Mouse (Mus musculus) lung, embryonic 15.5 days (tissue): ENCODE measurements around the gene Dst. TPM values are rescaled to one million over a fixed set of nuclear protein-coding genes. Genes with fewer than 3 reads are reported as not detected.

Experiments
- ATAC-seq: fragments of 200-750 bp; cut with Nextera tagmentation; 2 replicates; pipeline ENCODE4 v1.8.0; 2017; ENCODE audit warnings: moderate number of reproducible peaks, borderline replicate concordance; ENCODE audit not compliant: low FRiP score, low TSS enrichment; ENCODE audit errors: extremely low read depth
- H3K27ac ChIP-seq: fragments of 300-500 bp; sonication (generic); 2 replicates; pipeline ENCODE4 v1.5.1; 2015; ENCODE audit warnings: moderate library complexity, mild to moderate bottlenecking, inconsistent platforms
- H3K27me3 ChIP-seq: fragments of 300-500 bp; sonication (generic); 2 replicates; pipeline ENCODE4 v1.6.1; 2015; ENCODE audit warnings: inconsistent platforms
- H3K36me3 ChIP-seq: fragments of 300-500 bp; sonication (generic); 2 replicates; pipeline ENCODE4 v1.6.1; 2015; ENCODE audit warnings: inconsistent platforms
- H3K4me1 ChIP-seq: fragments of 300-500 bp; sonication (generic); 2 replicates; pipeline ENCODE4 v1.6.1; 2015; ENCODE audit warnings: inconsistent platforms
- H3K4me2 ChIP-seq: fragments of 300-500 bp; sonication (generic); 2 replicates; pipeline ENCODE4 v1.6.1; 2015; ENCODE audit warnings: inconsistent platforms, mild to moderate bottlenecking, moderate library complexity
- H3K4me3 ChIP-seq: fragments of 300-500 bp; sonication (generic); 2 replicates; pipeline ENCODE4 v1.5.1; 2015; ENCODE audit warnings: mild to moderate bottlenecking, inconsistent platforms
- H3K9ac ChIP-seq: fragments of 300-500 bp; sonication (generic); 2 replicates; pipeline ENCODE4 v1.6.1; 2015; ENCODE audit warnings: inconsistent platforms
- H3K9me3 ChIP-seq: fragments of 300-500 bp; sonication (generic); 2 replicates; pipeline ENCODE4 v1.6.1; 2016; ENCODE audit warnings: inconsistent platforms
- WGBS: fragments of 180-500 bp; shearing (Covaris S2); methylation state at CpG from one replicate; pipeline ENCODE4 v1.1.7; 2015; 5-methylcytosine and 5-hydroxymethylcytosine counted together
- polyA plus RNA-seq: library from polyadenylated mRNA; unstranded; fragments of >200 nt; fragmentation: Nextera tagmentation; extraction: Ambion mirVana; gene quantifications from 2 replicates; pipeline ENCODE4 v1.2.1, GENCODE M21; 2015

The Dst gene
- polyA plus RNA-seq, 1 experiment from 2014 or later = 15.2 TPM

DNA sequence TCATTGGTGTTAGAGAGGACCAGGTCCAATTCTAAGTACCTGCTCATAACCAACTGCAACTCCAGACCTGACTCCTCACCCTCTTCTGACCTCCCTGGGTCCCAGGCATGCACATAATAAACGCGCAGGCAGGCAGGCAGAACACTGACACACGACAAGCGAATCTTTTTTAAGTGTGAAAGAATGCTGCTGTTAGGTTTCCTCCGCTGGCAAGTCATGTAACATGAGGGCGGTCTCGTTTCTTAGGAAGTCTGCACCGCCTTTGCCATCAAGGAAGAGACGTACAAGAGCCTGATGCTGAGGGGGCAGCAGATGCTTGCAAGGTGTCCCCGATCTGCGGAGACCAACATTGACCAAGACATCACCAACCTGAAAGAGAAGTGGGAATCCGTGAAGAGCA lies 365.9 kb downstream of the Dst start:
- no peaks in the 10 kb centered on the region for H3K27me3 ChIP-seq
- no peak overlapping the region for H3K9ac ChIP-seq
- H3K4me3 ChIP-seq = no peak overlapping the region
- no peak overlapping the region for H3K27ac ChIP-seq
- no peaks in the 10 kb centered on the region for H3K4me1 ChIP-seq
- H3K4me2 ChIP-seq = no peak overlapping the region
- ATAC-seq = no peak
- H3K36me3 ChIP-seq = peaks cover 18% of the 10 kb centered on the region; the same call in 1 of the 2 replicates
- H3K9me3 ChIP-seq = no peaks in the 10 kb centered on the region
- WGBS = 88% methylated on average over 12 of the region's 12 CpGs

DNA sequence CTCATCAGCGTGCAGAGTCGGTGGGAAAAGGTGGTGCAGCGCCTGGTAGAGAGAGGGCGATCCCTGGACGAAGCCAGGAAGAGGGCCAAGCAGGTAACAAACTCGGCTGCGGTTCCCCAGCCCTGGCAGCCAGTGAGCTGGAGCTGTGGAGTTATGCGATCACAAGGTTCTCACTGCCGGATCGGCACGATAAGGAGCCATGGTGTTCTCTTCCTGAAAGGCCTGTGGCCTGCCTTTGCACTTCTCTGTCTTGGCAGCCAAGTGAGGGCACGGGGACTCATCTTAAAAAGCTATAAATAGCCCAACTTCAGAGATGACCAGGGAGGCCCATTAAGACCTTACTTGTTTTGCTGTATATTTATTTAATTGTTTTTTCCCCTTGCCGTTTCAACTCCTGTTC lies 367.8 kb downstream of the Dst start:
- Histone ChIP-seq H3K27ac (no peak overlapping the region), H3K4me2 (no peak overlapping the region), H3K9ac (no peak overlapping the region), H3K9me3 (no peaks in the 10 kb centered on the region), H3K36me3 (peaks cover 16% of the 10 kb centered on the region; the same call in 1 of the 2 replicates), H3K27me3 (no peaks in the 10 kb centered on the region), H3K4me1 (no peaks in the 10 kb centered on the region), H3K4me3 (no peak overlapping the region)
- 90% methylated on average over 13 of the region's 13 CpGs for WGBS
- no peak for ATAC-seq

DNA sequence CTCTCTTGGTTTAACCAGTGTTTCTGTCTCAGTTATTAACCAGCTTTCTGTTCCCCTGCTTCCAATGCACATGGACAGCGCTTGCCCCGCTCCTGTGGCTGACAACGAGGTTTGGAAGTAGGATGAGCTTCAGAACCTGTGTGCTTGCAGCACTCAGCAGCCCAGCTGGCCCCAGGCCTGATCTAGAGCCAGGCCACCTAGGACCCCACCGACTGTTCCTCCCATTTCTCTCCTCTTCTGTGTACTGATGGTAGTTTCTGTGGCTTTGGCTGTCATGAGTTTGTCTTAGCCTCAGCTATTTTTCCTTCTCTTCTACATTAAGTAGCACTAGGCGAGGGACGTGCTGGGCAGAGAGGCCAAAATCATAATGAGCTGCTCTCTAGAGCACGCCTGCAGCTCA lies 368.7 kb downstream of the Dst start:
- Histone ChIP-seq H3K36me3 (peaks cover 12% of the 10 kb centered on the region; the same call in 1 of the 2 replicates), H3K9me3 (no peaks in the 10 kb centered on the region), H3K27me3 (no peaks in the 10 kb centered on the region), H3K4me2 (no peak overlapping the region), H3K9ac (no peak overlapping the region), H3K4me1 (no peaks in the 10 kb centered on the region), H3K4me3 (no peak overlapping the region), H3K27ac (no peak overlapping the region)
- no peak for ATAC-seq
- WGBS = 87% methylated on average over 7 of the region's 7 CpGs

DNA sequence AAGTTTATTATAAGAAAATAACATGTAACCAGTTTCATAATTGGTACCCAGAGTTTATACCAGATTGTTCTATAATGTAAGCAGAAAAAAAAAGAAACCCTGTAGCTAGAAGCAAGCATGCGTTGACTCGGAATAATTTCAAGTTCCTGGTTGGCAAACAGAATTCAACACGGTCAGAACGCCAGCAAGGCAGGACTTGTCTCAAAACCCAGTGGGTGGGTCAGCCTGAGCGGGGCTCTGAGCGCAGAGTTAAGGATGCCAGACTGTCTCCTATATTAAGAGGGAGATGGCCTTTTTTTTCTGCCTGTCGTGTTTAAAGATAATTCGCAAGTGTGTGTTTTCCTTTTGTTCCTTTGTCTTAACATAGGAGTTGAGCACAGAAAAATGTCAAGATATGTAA lies 369.2 kb downstream of the Dst start:
- Histone ChIP-seq H3K4me2 (no peak overlapping the region), H3K36me3 (peaks cover 7% of the 10 kb centered on the region; the same call in 1 of the 2 replicates), H3K27ac (no peak overlapping the region), H3K27me3 (no peaks in the 10 kb centered on the region), H3K9ac (no peak overlapping the region), H3K4me1 (no peaks in the 10 kb centered on the region), H3K4me3 (no peak overlapping the region), H3K9me3 (no peaks in the 10 kb centered on the region)
- WGBS = 54% methylated on average over 8 of the region's 8 CpGs
- no peak for ATAC-seq

DNA sequence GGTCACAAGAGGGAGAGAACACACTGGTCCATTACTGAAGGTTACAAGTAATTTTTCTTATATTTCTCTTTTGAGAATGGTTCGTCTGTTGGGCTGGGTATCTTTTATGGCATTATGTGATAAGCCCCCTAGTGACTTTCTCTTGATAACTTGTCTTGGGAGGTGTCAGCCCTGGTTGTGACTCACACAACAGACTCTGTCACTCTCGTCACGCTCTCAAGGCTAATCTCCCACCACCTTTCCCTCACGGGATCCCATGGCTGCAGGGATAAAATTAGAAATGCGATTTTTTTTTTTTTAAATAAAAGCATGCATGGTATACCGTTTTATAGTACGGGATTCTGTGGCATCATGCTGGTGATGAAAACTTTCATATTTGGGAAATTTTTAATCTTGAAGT lies 375.5 kb downstream of the Dst start:
- no peak overlapping the region for H3K4me3 ChIP-seq
- 82% methylated on average over 7 of the region's 7 CpGs for WGBS
- no peak overlapping the region for H3K9ac ChIP-seq
- H3K27me3 ChIP-seq = no peaks in the 10 kb centered on the region
- no peaks in the 10 kb centered on the region for H3K4me1 ChIP-seq
- H3K36me3 ChIP-seq = peaks cover 4% of the 10 kb centered on the region; the same call in 1 of the 2 replicates
- no peak overlapping the region for H3K27ac ChIP-seq
- H3K4me2 ChIP-seq = no peak overlapping the region
- H3K9me3 ChIP-seq = no peaks in the 10 kb centered on the region
- no peak for ATAC-seq

DNA sequence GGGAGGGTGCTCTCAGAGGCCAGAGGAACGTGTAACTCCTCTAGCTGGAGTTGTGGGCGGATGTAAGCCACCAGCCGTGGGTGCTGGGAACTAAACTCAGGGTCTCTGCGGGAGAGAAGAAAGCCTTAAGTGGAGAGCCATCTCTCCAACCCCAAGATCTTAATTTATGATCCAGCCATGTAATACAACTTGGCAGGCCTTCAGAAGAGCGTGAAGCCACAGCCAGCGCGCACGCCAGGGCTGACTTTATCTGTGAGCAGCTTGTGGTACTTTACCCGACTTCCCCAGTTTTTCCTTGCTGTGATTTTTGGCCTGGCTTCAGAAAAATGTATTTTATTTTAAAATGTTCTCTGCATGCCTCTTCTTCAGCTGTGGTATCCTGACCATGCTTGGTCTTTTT lies 377.0 kb downstream of the Dst start:
- no peak overlapping the region for H3K4me3 ChIP-seq
- H3K9ac ChIP-seq = no peak overlapping the region
- H3K36me3 ChIP-seq = peaks cover 4% of the 10 kb centered on the region; the same call in 1 of the 2 replicates
- H3K27ac ChIP-seq = no peak overlapping the region
- H3K27me3 ChIP-seq = no peaks in the 10 kb centered on the region
- no peak; the same call in 1 of the 2 replicates for ATAC-seq
- H3K4me1 ChIP-seq = peaks cover 9% of the 10 kb centered on the region
- no peak overlapping the region for H3K4me2 ChIP-seq
- 67% methylated on average over 9 of the region's 9 CpGs for WGBS
- no peaks in the 10 kb centered on the region for H3K9me3 ChIP-seq

DNA sequence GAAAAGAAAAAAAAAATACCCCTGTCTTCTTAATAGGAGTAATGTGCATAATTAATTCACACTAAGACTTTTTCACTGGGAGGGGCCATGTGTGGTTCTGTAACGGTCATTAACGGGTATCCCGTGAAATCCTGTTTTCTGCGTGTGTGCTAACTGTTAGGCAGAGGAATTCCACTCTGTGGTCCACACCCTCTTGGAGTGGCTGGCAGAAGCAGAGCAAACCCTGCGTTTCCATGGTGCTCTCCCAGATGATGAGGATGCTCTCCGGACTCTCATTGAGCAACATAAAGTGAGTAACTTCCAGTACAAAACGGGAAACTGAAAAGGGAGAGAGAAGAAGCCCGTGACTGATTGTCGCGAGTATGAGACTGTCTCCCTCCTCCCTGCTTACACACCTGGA lies 379.7 kb downstream of the Dst start:
- H3K27ac ChIP-seq = no peak overlapping the region
- H3K9ac ChIP-seq = no peak overlapping the region
- peaks cover 10% of the 10 kb centered on the region; the same call in 1 of the 2 replicates for H3K36me3 ChIP-seq
- no peak overlapping the region for H3K4me2 ChIP-seq
- no peak overlapping the region for H3K4me3 ChIP-seq
- ATAC-seq = no peak
- 76% methylated on average over 10 of the region's 10 CpGs for WGBS
- H3K9me3 ChIP-seq = no peaks in the 10 kb centered on the region
- H3K27me3 ChIP-seq = no peaks in the 10 kb centered on the region
- H3K4me1 ChIP-seq = peaks cover 14% of the 10 kb centered on the region

DNA sequence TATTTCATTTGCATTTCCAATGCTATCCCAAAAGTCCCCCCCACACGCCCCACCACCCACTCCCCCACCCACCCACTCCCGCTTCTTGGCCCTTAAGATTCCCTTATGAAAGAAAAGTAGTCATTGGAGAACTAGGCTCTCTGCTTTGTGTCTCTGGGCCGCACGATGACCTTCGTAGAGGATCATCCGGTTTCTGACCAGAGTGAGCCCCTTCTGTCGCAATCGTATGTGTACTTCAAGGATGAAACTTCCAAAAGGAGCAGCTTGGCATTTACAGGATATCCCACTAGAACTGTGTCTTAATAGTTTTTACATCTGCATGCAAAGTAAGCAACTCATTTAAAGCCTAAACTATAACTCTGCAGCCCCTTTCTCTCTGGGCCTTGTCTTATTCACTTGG lies 380.2 kb downstream of the Dst start:
- Histone ChIP-seq H3K27me3 (no peaks in the 10 kb centered on the region), H3K27ac (no peak overlapping the region), H3K9ac (no peak overlapping the region), H3K4me1 (peaks cover 14% of the 10 kb centered on the region), H3K36me3 (peaks cover 10% of the 10 kb centered on the region; the same call in 1 of the 2 replicates), H3K4me3 (no peak overlapping the region), H3K9me3 (no peaks in the 10 kb centered on the region), H3K4me2 (no peak overlapping the region)
- ATAC-seq = no peak
- 78% methylated on average over 8 of the region's 8 CpGs for WGBS

DNA sequence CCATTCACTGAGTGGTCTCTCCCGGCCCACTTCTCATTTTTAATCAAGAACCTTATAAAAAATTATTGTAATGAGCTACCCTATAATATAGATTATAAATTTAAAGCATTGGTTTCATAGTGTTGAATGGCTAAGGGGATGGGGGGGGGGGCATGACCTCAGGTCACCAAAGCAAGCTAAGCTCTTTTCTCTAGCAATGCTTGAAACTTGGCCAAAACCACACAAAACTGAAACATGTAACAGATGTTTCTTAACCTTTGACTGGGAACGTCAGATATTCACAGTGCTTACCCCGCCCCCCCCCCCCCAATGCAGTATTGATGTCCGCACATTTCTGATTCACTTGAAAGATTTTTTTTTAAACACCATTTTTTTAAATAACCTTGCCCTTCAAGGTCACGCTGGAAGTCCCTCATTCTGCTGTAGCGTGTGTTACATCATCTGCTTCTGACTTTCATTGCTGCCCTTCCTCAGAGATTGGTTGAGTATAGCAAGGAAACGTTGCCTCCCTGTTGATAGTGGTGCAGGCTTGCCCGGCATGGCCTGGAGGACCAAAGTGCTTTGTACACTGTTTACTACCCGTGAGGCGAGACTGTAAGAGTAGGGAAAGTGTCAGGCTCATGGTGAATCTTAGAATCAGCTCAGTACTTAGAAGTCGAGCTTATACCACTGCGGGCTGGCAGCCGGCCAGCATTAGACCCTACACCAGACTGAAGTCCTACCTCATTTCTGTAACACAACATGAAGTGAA lies 380.9 kb downstream of the Dst start:
- peak; percentile 43; the same call in 1 of the 2 replicates for ATAC-seq

DNA sequence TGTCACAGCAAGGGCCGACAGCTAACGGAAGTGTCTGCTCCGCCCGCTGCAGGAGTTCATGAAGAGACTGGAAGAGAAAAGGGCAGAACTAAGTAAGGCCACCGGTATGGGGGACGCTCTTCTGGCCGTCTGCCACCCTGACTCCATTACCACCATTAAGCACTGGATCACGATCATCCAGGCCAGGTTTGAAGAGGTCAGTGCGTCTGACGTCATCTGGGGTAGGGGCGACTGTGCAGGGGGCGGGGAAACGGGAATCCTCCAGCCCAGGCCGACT lies 381.4 kb downstream of the Dst start:
- H3K4me3 ChIP-seq = no peak overlapping the region
- H3K27ac ChIP-seq = 0 out of 2 replicates have a peak overlapping the region, but pooled peaks have one; percentile 20
- H3K36me3 ChIP-seq = peaks cover 7% of the 10 kb centered on the region
- peaks cover 14% of the 10 kb centered on the region for H3K4me1 ChIP-seq
- H3K4me2 ChIP-seq = no peak overlapping the region
- ATAC-seq = peak; percentile 36; the same call in 1 of the 2 replicates
- 57% methylated on average over 14 of the region's 14 CpGs for WGBS
- H3K9me3 ChIP-seq = no peaks in the 10 kb centered on the region
- H3K9ac ChIP-seq = no peak overlapping the region
- H3K27me3 ChIP-seq = no peaks in the 10 kb centered on the region

More for the DNA sequence above, 380.9 kb downstream of the Dst start:
- Histone ChIP-seq H3K36me3 (peaks cover 8% of the 10 kb centered on the region; the same call in 1 of the 2 replicates), H3K27me3 (no peaks in the 10 kb centered on the region), H3K9ac (no peak overlapping the region), H3K9me3 (no peaks in the 10 kb centered on the region), H3K4me2 (no peak overlapping the region), H3K27ac (0 out of 2 replicates have a peak overlapping the region, but pooled peaks have one; percentile 20), H3K4me1 (peaks cover 14% of the 10 kb centered on the region), H3K4me3 (no peak overlapping the region)
- WGBS = 53% methylated on average over 13 of the region's 13 CpGs

DNA sequence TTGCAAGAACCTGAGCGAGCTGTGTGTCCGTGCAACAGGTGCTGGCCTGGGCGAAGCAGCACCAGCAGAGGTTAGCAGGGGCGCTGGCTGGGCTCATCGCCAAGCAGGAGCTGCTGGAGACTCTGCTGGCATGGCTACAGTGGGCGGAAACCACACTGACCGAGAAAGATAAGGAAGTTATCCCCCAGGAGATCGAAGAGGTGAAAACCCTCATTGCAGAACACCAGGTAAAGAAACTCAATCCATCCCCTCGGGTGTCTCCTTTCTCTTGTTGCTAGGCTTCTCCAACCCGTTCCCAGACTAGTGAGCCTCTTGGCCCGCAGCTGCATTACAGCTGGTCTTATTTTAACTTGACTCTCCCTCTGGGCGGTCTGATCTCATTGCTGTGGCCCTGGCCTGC lies 382.3 kb downstream of the Dst start:
- peaks cover 14% of the 10 kb centered on the region for H3K4me1 ChIP-seq
- 0 out of 2 replicates have a peak overlapping the region, but pooled peaks have one; percentile 20 for H3K27ac ChIP-seq
- no peaks in the 10 kb centered on the region for H3K27me3 ChIP-seq
- no peaks in the 10 kb centered on the region for H3K9me3 ChIP-seq
- H3K4me2 ChIP-seq = no peak overlapping the region
- H3K9ac ChIP-seq = no peak overlapping the region
- peaks cover 10% of the 10 kb centered on the region for H3K36me3 ChIP-seq
- H3K4me3 ChIP-seq = no peak overlapping the region
- WGBS = 77% methylated on average over 12 of the region's 12 CpGs
- no peak for ATAC-seq

DNA sequence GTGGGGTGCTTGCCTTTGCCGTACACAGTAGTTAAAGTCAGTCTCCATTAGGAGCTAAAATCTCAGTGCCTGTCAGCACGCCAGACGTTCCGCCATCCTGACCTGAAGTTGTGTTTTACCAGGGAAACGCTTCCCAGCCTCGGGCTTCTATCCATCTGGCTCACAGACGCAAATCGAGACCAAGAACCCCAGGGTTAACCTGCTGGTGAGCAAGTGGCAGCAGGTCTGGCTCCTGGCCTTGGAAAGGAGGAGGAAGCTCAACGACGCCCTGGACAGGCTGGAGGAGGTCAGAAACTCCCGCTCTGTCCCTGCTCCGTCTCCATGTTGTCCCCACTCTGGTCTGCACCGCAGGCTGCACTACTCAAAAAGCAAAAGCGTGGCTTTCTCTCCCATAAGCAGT lies 385.2 kb downstream of the Dst start:
- H3K4me1 ChIP-seq = peaks cover 16% of the 10 kb centered on the region
- 78% methylated on average over 14 of the region's 14 CpGs for WGBS
- H3K27me3 ChIP-seq = no peaks in the 10 kb centered on the region
- no peak overlapping the region for H3K4me3 ChIP-seq
- H3K4me2 ChIP-seq = no peak overlapping the region
- no peak overlapping the region for H3K27ac ChIP-seq
- no peaks in the 10 kb centered on the region for H3K9me3 ChIP-seq
- ATAC-seq = no peak
- peaks cover 13% of the 10 kb centered on the region for H3K36me3 ChIP-seq
- no peak overlapping the region for H3K9ac ChIP-seq
